ENCODE assay signal across 7 mouse cellular contexts in the genomic region with DNA sequence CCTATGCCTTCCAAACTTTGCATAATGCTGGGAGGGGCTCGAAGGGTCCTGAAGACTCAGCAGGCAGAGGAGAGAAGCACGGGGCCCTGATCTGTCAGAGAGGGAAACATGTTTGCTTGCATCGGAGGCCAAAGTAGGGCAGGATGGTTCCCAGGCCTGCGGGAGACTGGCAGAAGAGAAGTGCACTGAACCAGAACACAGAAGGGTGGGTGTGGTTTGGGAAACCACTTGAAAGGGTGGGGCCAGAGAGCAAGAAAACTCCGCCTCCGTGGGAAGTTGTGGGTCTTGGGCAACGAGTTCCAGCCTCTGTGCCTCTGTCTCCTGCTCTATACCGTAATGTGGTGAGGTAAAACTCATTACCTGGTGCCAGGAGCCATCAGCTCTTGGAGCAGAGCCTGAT. TPM values are rescaled to one million over a fixed set of nuclear protein-coding genes. Genes with fewer than 3 reads are reported as not detected.
DNase-seq lines count a peak whose midpoint lies in the region; ATAC-seq and TF ChIP-seq lines count a peak whose summit lies in the region.

No protein-coding gene starts in this region.

- TF ChIP-seq EP300 in lung, postnatal 0 days (IDR thresholded peaks at IDR 0.05) = no peak

- ATAC-seq in midbrain, embryonic 11.5 days (ENCODE audit: low FRiP score) = no peak
- ATAC-seq in midbrain, embryonic 14.5 days (ENCODE audit: low FRiP score, low TSS enrichment) = no peak
- 0 out of 2 replicates have a peak, but pooled peaks have one; percentile 25 for ATAC-seq in hindbrain, postnatal 0 days
- ATAC-seq in lung, postnatal 0 days = peak; percentile 22; the same call in 1 of the 2 replicates

- peak; percentile 84 for DNase-seq in midbrain, embryonic 11.5 days (ENCODE audit: low spot score, missing footprints)
- DNase-seq in midbrain, embryonic 14.5 days = no peak
- DNase-seq in brain, adult 2 months (ENCODE audit: low read depth, low spot score) = peak; percentile 48
- peak; percentile 43 for DNase-seq in hindbrain, postnatal 0 days (ENCODE audit: low spot score)
- peak; percentile 91 for DNase-seq in lung, postnatal 0 days (ENCODE audit: low spot score)
- DNase-seq in thymus, adult 2 months = peak; percentile 80
- DNase-seq in left cerebral cortex, adult 18-20 months (ENCODE audit: low spot score in 2 of 2) = no peak

- H3K9me3 ChIP-seq in midbrain, embryonic 11.5 days (ENCODE audit: control insufficient read depth, low read length) = no peaks in the 10 kb centered on the region
- no peaks in the 10 kb centered on the region for H3K9me3 ChIP-seq in midbrain, embryonic 14.5 days (ENCODE audit: control insufficient read depth, low read length)
- H3K9me3 ChIP-seq in hindbrain, postnatal 0 days (ENCODE audit: low read length) = 0 out of 2 replicates have a peak, but pooled peaks cover 3% of the 10 kb centered on the region
- no peaks in the 10 kb centered on the region for H3K9me3 ChIP-seq in lung, postnatal 0 days (ENCODE audit: low read length)

- no peak overlapping the region for H3K9ac ChIP-seq in midbrain, embryonic 11.5 days (ENCODE audit: low read length)
- H3K9ac ChIP-seq in midbrain, embryonic 14.5 days (replicated peaks; ENCODE audit: low read length) = no peak overlapping the region
- H3K9ac ChIP-seq in hindbrain, postnatal 0 days (replicated peaks; ENCODE audit: low read length) = no peak overlapping the region
- no peak overlapping the region for H3K9ac ChIP-seq in lung, postnatal 0 days (replicated peaks; ENCODE audit: low read depth)

- no peak overlapping the region for H3K4me3 ChIP-seq in midbrain, embryonic 11.5 days (ENCODE audit: low read depth, low read length)
- H3K4me3 ChIP-seq in midbrain, embryonic 14.5 days (replicated peaks; ENCODE audit: low read depth, low read length) = no peak overlapping the region
- no peak overlapping the region for H3K4me3 ChIP-seq in hindbrain, postnatal 0 days (ENCODE audit: low read length)
- no peak overlapping the region for H3K4me3 ChIP-seq in lung, postnatal 0 days (ENCODE audit: low read depth, low read length)
- no peak overlapping the region for H3K4me3 ChIP-seq in thymus, adult 2 months (ENCODE audit: control insufficient read depth, insufficient read depth, low read length)

- 36% methylated on average over 8 of the region's 8 CpGs for WGBS in midbrain, embryonic 11.5 days
- WGBS in midbrain, embryonic 14.5 days = 36% methylated on average over 8 of the region's 8 CpGs
- 22% methylated on average over 8 of the region's 8 CpGs for WGBS in hindbrain, postnatal 0 days
- WGBS in lung, postnatal 0 days = 25% methylated on average over 8 of the region's 8 CpGs
- WGBS in thymus, adult 2 months = 2% methylated on average over 8 of the region's 8 CpGs

- H3K4me2 ChIP-seq in midbrain, embryonic 11.5 days = no peak overlapping the region
- no peak overlapping the region for H3K4me2 ChIP-seq in midbrain, embryonic 14.5 days (ENCODE audit: low read length)
- H3K4me2 ChIP-seq in hindbrain, postnatal 0 days (ENCODE audit: low read depth, low read length) = no peak overlapping the region
- H3K4me2 ChIP-seq in lung, postnatal 0 days (replicated peaks; ENCODE audit: low read depth, low read length) = no peak overlapping the region

- no peaks in the 10 kb centered on the region for H3K36me3 ChIP-seq in midbrain, embryonic 11.5 days (ENCODE audit: control insufficient read depth, insufficient read depth, low read length)
- H3K36me3 ChIP-seq in midbrain, embryonic 14.5 days (ENCODE audit: control insufficient read depth, insufficient read depth, low read length) = no peaks in the 10 kb centered on the region
- H3K36me3 ChIP-seq in hindbrain, postnatal 0 days (ENCODE audit: insufficient read depth, low read length) = no peaks in the 10 kb centered on the region
- H3K36me3 ChIP-seq in lung, postnatal 0 days (ENCODE audit: insufficient read depth, low read length) = no peaks in the 10 kb centered on the region
- H3K36me3 ChIP-seq in thymus, adult 2 months (ENCODE audit: control insufficient read depth, insufficient read depth, low read length) = no peaks in the 10 kb centered on the region

- 0 out of 2 replicates have a peak, but pooled peaks have one; percentile 41 for TF ChIP-seq POLR2A in thymus, adult 2 months (IDR thresholded peaks at IDR 0.05; ENCODE audit: control insufficient read depth, extremely low read depth, insufficient read depth, low read length, poor library complexity)

- H3K4me1 ChIP-seq in midbrain, embryonic 11.5 days (ENCODE audit: control insufficient read depth, insufficient read depth, low read length) = peaks cover 3% of the 10 kb centered on the region; the same call in 1 of the 2 replicates
- peaks cover 4% of the 10 kb centered on the region; the same call in 1 of the 2 replicates for H3K4me1 ChIP-seq in midbrain, embryonic 14.5 days (ENCODE audit: control insufficient read depth, insufficient read depth, low read length)
- H3K4me1 ChIP-seq in hindbrain, postnatal 0 days (ENCODE audit: insufficient read depth, low read length) = peaks cover 8% of the 10 kb centered on the region
- H3K4me1 ChIP-seq in lung, postnatal 0 days (ENCODE audit: insufficient read depth, low read depth, low read length) = no peaks in the 10 kb centered on the region; the same call in 1 of the 2 replicates
- H3K4me1 ChIP-seq in thymus, adult 2 months (replicated peaks; ENCODE audit: control insufficient read depth, insufficient read depth, low read length) = peaks cover 31% of the 10 kb centered on the region

- no peak for TF ChIP-seq CTCF in hindbrain, postnatal 0 days (IDR thresholded peaks at IDR 0.05; ENCODE audit: low read depth)
- no peak for TF ChIP-seq CTCF in lung, postnatal 0 days (IDR thresholded peaks at IDR 0.05)
- 0 out of 2 replicates have a peak, but pooled peaks have one; percentile 6 for TF ChIP-seq CTCF in thymus, adult 2 months (IDR thresholded peaks at IDR 0.05; ENCODE audit: borderline replicate concordance, control insufficient read depth, extremely low read depth, insufficient read depth, low read length, poor library complexity)

- no peaks in the 10 kb centered on the region for H3K27me3 ChIP-seq in midbrain, embryonic 11.5 days (ENCODE audit: control insufficient read depth, insufficient read depth, low read length)
- no peaks in the 10 kb centered on the region for H3K27me3 ChIP-seq in midbrain, embryonic 14.5 days (ENCODE audit: control insufficient read depth, insufficient read depth, low read length)
- H3K27me3 ChIP-seq in hindbrain, postnatal 0 days (ENCODE audit: insufficient read depth, low read length) = no peaks in the 10 kb centered on the region
- no peaks in the 10 kb centered on the region for H3K27me3 ChIP-seq in lung, postnatal 0 days (replicated peaks; ENCODE audit: insufficient read depth, low read length)
- no peaks in the 10 kb centered on the region for H3K27me3 ChIP-seq in thymus, adult 2 months (ENCODE audit: control insufficient read depth, insufficient read depth, low read length)

- no peak overlapping the region for H3K27ac ChIP-seq in midbrain, embryonic 11.5 days (ENCODE audit: low read depth, low read length)
- no peak overlapping the region for H3K27ac ChIP-seq in midbrain, embryonic 14.5 days (replicated peaks; ENCODE audit: low read depth, low read length)
- 0 out of 2 replicates have a peak overlapping the region, but pooled peaks have one; percentile 11 for H3K27ac ChIP-seq in hindbrain, postnatal 0 days
- H3K27ac ChIP-seq in lung, postnatal 0 days (ENCODE audit: low read length) = no peak overlapping the region
- H3K27ac ChIP-seq in thymus, adult 2 months (ENCODE audit: control insufficient read depth, insufficient read depth, low read length) = peak overlapping the region; percentile 39; the same call in 1 of the 2 replicates

RNA-seq across cellular contexts. Expression of a gene that starts 7.7 kb away (rescaled TPM):
- 0.21 and 0.74 TPM in 2 replicates for polyA plus RNA-seq in midbrain, embryonic 11.5 days (2014; fragmentation: Nextera tagmentation; extraction: Ambion mirVana)
- 0.46 and 1.2 TPM in 2 replicates for polyA plus RNA-seq in midbrain, embryonic 14.5 days (2014; fragmentation: Nextera tagmentation; extraction: Ambion mirVana)
- total RNA-seq in hindbrain, postnatal 0 days (2014; rRNA removed) = 1.3 and 4.6 TPM in 2 replicates
- polyA plus RNA-seq in hindbrain, postnatal 0 days (2015; fragmentation: Nextera tagmentation; extraction: Ambion mirVana) = 0.54 TPM in 1 of 2 replicates, not detected in the other
- polyA plus RNA-seq in lung, postnatal 0 days (2015; fragmentation: Nextera tagmentation; extraction: Ambion mirVana) = 1.9 and 2.3 TPM in 2 replicates
- 1.7 and 2.9 TPM in 2 replicates for polyA plus RNA-seq in thymus, adult 2 months (2012; rRNA removed)
- total RNA-seq in left cerebral cortex, adult 18-20 months (2021) = 1 to 10 TPM; 3.1 to 4.0 TPM

Comparison
In these comparisons a context has a peak if more than half of its experiments do, and no peak if none do; other contexts are left out.
1. DNase-seq: peak in midbrain, embryonic 11.5 days (single experiment), brain, adult 2 months (single experiment), hindbrain, postnatal 0 days (single experiment), lung, postnatal 0 days (single experiment) and thymus, adult 2 months (single experiment); none in midbrain, embryonic 14.5 days (single experiment) and left cerebral cortex, adult 18-20 months (0 of 2).
2. ATAC-seq: peak in hindbrain, postnatal 0 days (single experiment) and lung, postnatal 0 days (single experiment); none in midbrain, embryonic 11.5 days (single experiment) and midbrain, embryonic 14.5 days (single experiment).
3. H3K27ac ChIP-seq: peak in hindbrain, postnatal 0 days (single experiment) and thymus, adult 2 months (single experiment); none in midbrain, embryonic 11.5 days (single experiment), midbrain, embryonic 14.5 days (single experiment) and lung, postnatal 0 days (single experiment).